ENCODE assay signal across 30 mouse cellular contexts in genomic region chr7:80770466-80770865, GRCm38 (mm10). TPM values are rescaled to one million over a fixed set of nuclear protein-coding genes. Genes with fewer than 3 reads are reported as not detected.
A peak's percentile ranks its signal among the peaks of the same experiment; 100 is the strongest.
DNase-seq lines count a peak whose midpoint lies in the region; ATAC-seq and TF ChIP-seq lines count a peak whose summit lies in the region.
"Had no signal": no experiment of that assay in that cellular context is flagged by ENCODE, and none has a peak within 500 bp of the region (broad histone marks: within the 10 kb centered on the region; RNA-seq: fewer than 3 reads in every experiment).

No protein-coding gene starts in this region.

- no peaks in the 10 kb centered on the region for H3K9me3 ChIP-seq in lung, postnatal 0 days (ENCODE audit: low read length)
- H3K9me3 ChIP-seq: embryonic facial prominence, embryonic 13.5 days; embryonic facial prominence, embryonic 15.5 days; forebrain, embryonic 10.5 days; forebrain, embryonic 12.5 days; G1E had no signal

- no peak overlapping the region for H3K4me2 ChIP-seq in lung, postnatal 0 days (replicated peaks; ENCODE audit: low read depth, low read length)
- H3K4me2 ChIP-seq: embryonic facial prominence, embryonic 13.5 days; embryonic facial prominence, embryonic 15.5 days; forebrain, embryonic 12.5 days had no signal

- no peak for TF ChIP-seq EP300 in lung, postnatal 0 days (IDR thresholded peaks at IDR 0.05)

- no peak for TF ChIP-seq POLR2A in bone marrow macrophage, adult 2 months (IDR thresholded peaks at IDR 0.05; ENCODE audit: borderline replicate concordance, low read depth, low read length)
- no peak for TF ChIP-seq POLR2A in thymus, adult 2 months (IDR thresholded peaks at IDR 0.05; ENCODE audit: control insufficient read depth, extremely low read depth, insufficient read depth, low read length, poor library complexity)

- no peak for DNase-seq in lung, postnatal 0 days (ENCODE audit: low spot score)
- DNase-seq in lung, postnatal 4 days: no peak
- peak; percentile 65 for DNase-seq in B cell, adult 2 months
- DNase-seq in right cerebral cortex, adult 2 months (ENCODE audit: low spot score in 2 of 2): no peak
- no peak for DNase-seq in c-Kit-positive CD71-positive TER-119-positive erythroid progenitor cells, embryonic 14.5 days (ENCODE audit: low spot score)
- no peak for DNase-seq in thymus, adult 2 months
- DNase-seq: adrenal gland, adult 8-10 months; adrenal gland, postnatal 14 days; adrenal gland, postnatal 36 days; cerebellum, adult 11 months; cerebellum, adult 18-20 months; cerebellum, adult 8-10 months; cerebellum, adult 9-11 months; cerebellum, postnatal 14 days; cerebellum, postnatal 36 days; embryo, embryonic 11 days had no signal

- H3K27ac ChIP-seq in lung, postnatal 0 days (ENCODE audit: low read length): 0 out of 2 replicates have a peak overlapping the region, but pooled peaks have one; percentile 20
- H3K27ac ChIP-seq in bone marrow macrophage, adult 2 months (ENCODE audit: insufficient read depth, low read depth, low read length): peak overlapping the region; percentile 14; the same call in 1 of the 2 replicates
- peak overlapping the region; percentile 45 for H3K27ac ChIP-seq in macrophage
- H3K27ac ChIP-seq in thymus, adult 2 months (ENCODE audit: control insufficient read depth, insufficient read depth, low read length): no peak overlapping the region
- H3K27ac ChIP-seq: embryonic facial prominence, embryonic 13.5 days; embryonic facial prominence, embryonic 15.5 days; forebrain, embryonic 10.5 days; forebrain, embryonic 12.5 days had no signal

- H3K4me1 ChIP-seq in lung, postnatal 0 days (ENCODE audit: insufficient read depth, low read depth, low read length): peaks cover 19% of the 10 kb centered on the region; the same call in 1 of the 2 replicates
- H3K4me1 ChIP-seq in bone marrow macrophage, adult 2 months (ENCODE audit: control insufficient read depth, insufficient read depth, low read length): peaks cover 54% of the 10 kb centered on the region
- H3K4me1 ChIP-seq in thymus, adult 2 months (replicated peaks; ENCODE audit: control insufficient read depth, insufficient read depth, low read length): peaks cover 23% of the 10 kb centered on the region
- H3K4me1 ChIP-seq: forebrain, embryonic 10.5 days had no signal

- H3K36me3 ChIP-seq in lung, postnatal 0 days (ENCODE audit: insufficient read depth, low read length): peaks cover 12% of the 10 kb centered on the region; the same call in 1 of the 2 replicates
- H3K36me3 ChIP-seq in macrophage (ENCODE audit: inconsistent target): peaks cover 62% of the 10 kb centered on the region
- peaks cover 19% of the 10 kb centered on the region for H3K36me3 ChIP-seq in thymus, adult 2 months (ENCODE audit: control insufficient read depth, insufficient read depth, low read length)

- H3K27me3 ChIP-seq in lung, postnatal 0 days (replicated peaks; ENCODE audit: insufficient read depth, low read length): no peaks in the 10 kb centered on the region
- no peaks in the 10 kb centered on the region for H3K27me3 ChIP-seq in thymus, adult 2 months (ENCODE audit: control insufficient read depth, insufficient read depth, low read length)
- H3K27me3 ChIP-seq: CH12.LX; embryonic facial prominence, embryonic 13.5 days; embryonic facial prominence, embryonic 15.5 days; forebrain, embryonic 12.5 days; Patski had no signal

- WGBS in lung, postnatal 0 days: 66% methylated on average over 2 of the region's 2 CpGs
- WGBS in macrophage (ENCODE audit: missing documents): 95% methylated on average over 2 of the region's 2 CpGs
- WGBS in thymus, adult 2 months: 93% methylated on average over 2 of the region's 2 CpGs

- no peak for ATAC-seq in lung, postnatal 0 days
- ATAC-seq: activated CD4-positive, CD25-positive, alpha-beta regulatory T cell, adult 4 months; CD4-positive, CD25-positive, alpha-beta regulatory T cell, adult 4 months; forebrain, embryonic 14.5 days; forebrain, embryonic 16.5 days; Patski had no signal

- TF ChIP-seq CTCF in lung, postnatal 0 days (IDR thresholded peaks at IDR 0.05): no peak
- no peak for TF ChIP-seq CTCF in bone marrow macrophage, adult 2 months (IDR thresholded peaks at IDR 0.05; ENCODE audit: low read depth, low read length)
- TF ChIP-seq CTCF in thymus, adult 2 months (IDR thresholded peaks at IDR 0.05; ENCODE audit: borderline replicate concordance, control insufficient read depth, extremely low read depth, insufficient read depth, low read length, poor library complexity): no peak

- H3K9ac ChIP-seq in lung, postnatal 0 days (replicated peaks; ENCODE audit: low read depth): no peak overlapping the region
- H3K9ac ChIP-seq: embryonic facial prominence, embryonic 13.5 days; embryonic facial prominence, embryonic 15.5 days; forebrain, embryonic 12.5 days had no signal

- no peak overlapping the region for H3K4me3 ChIP-seq in lung, postnatal 0 days (ENCODE audit: low read depth, low read length)
- H3K4me3 ChIP-seq in bone marrow macrophage, adult 2 months (ENCODE audit: insufficient read depth, low read length): no peak overlapping the region
- H3K4me3 ChIP-seq in macrophage (ENCODE audit: inconsistent target): no peak overlapping the region
- no peak overlapping the region for H3K4me3 ChIP-seq in thymus, adult 2 months (ENCODE audit: control insufficient read depth, insufficient read depth, low read length)
- H3K4me3 ChIP-seq: embryonic facial prominence, embryonic 13.5 days; embryonic facial prominence, embryonic 15.5 days; erythroblast, embryonic 14.5 days; forebrain, embryonic 10.5 days; forebrain, embryonic 12.5 days had no signal

- peaks cover 90% of the 10 kb centered on the region for H3K79me2 ChIP-seq in macrophage (ENCODE audit: inconsistent target)

RNA-seq across cellular contexts. Expression of gene Iqgap1, which starts 55.3 kb away (rescaled TPM):
- 153 and 183 TPM in 2 replicates for polyA plus RNA-seq in lung, postnatal 0 days (2015; fragmentation: Nextera tagmentation; extraction: Ambion mirVana)
- polyA plus RNA-seq in bone marrow macrophage, adult 2 months (2012; ENCODE audit: insufficient read depth, insufficient read length, missing spikeins): 243 and 284 TPM in 2 replicates
- total RNA-seq in macrophage (2018; cell fraction: chromatin; rRNA removed): 1,000 to 10,000 TPM in 19 of 26 experiments, 100 to 1,000 TPM in 7; 688 to 3,418 (median 1,422) TPM
- 100 to 1,000 TPM; 187 to 587 (median 339) TPM for total RNA-seq in macrophage (2018; cell fraction: cytosol; rRNA removed)
- total RNA-seq in macrophage (2018; cell fraction: nucleus; rRNA removed): 1,000 to 10,000 TPM in 10 of 26 experiments, 100 to 1,000 TPM in 16; 382 to 1,913 (median 872) TPM
- polyA plus RNA-seq in macrophage (2018): 294 to 476 TPM (median 316 TPM) in 3 replicates
- polyA plus RNA-seq in thymus, adult 2 months (2012; rRNA removed): 112 and 119 TPM in 2 replicates

Comparison
In these comparisons a context has a peak if more than half of its experiments do, and no peak if none do; other contexts are left out.
1. DNase-seq: peak in B cell, adult 2 months (2 of 2); none in lung, postnatal 0 days (single experiment), lung, postnatal 4 days (0 of 2), right cerebral cortex, adult 2 months (0 of 2), c-Kit-positive CD71-positive TER-119-positive erythroid progenitor cells, embryonic 14.5 days (single experiment) and thymus, adult 2 months (single experiment).